Mouse (Mus musculus) stomach, postnatal 0 days (tissue): ENCODE data around the gene Pde4dip.

Experiments
- CTCF ChIP-seq: IDR thresholded peaks from 2 replicates; pipeline ENCODE4 v1.5.1; 2016; ENCODE audit warnings: antibody characterized with exemption, low read depth, mild to moderate bottlenecking, moderate library complexity
- EP300 ChIP-seq: optimal IDR thresholded peaks from 2 replicates; pipeline ENCODE3; 2016; ENCODE audit warnings: antibody characterized with exemption

DNA sequence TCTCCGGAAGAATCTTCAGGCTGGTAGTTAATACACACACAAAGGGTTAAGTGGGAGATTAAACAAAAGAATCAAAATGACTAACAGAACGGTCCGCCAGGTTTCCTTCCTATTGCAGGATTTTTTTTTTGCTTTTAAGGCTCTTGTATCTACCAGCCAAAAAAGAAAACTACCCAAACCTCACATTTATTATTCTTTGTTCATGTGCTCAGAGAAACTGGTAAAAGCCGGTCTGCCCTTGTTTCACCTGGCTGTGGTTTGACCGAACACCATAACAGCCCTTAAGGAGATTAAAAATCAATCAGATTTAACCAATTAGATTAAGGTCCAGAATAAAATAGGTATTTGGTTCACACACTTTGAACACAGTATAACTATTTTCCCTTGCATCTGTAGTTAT, 124.4 kb downstream of the Pde4dip start:
- TF ChIP-seq CTCF (no peak), EP300 (no peak)
